ENCODE assay signal across 8 mouse cellular contexts in genomic region chr8:77609621-77610020, GRCm38 (mm10). TPM values are rescaled to one million over a fixed set of nuclear protein-coding genes. Genes with fewer than 3 reads are reported as not detected.
DNase-seq lines count a peak whose midpoint lies in the region; ATAC-seq and TF ChIP-seq lines count a peak whose summit lies in the region.

No protein-coding gene starts in this region.

- H3K79me2 ChIP-seq in liver, adult 2 months (ENCODE audit: control insufficient read depth, insufficient read depth, low read length): no peaks in the 10 kb centered on the region

- no peak for TF ChIP-seq CTCF in liver, adult 2 months (IDR thresholded peaks at IDR 0.05; ENCODE audit: low read depth, low read length)
- TF ChIP-seq CTCF in intestine, postnatal 0 days (IDR thresholded peaks at IDR 0.05; ENCODE audit: low read depth): no peak

- H3K27ac ChIP-seq in liver, adult 2 months (replicated peaks; ENCODE audit: insufficient read depth, low read depth, low read length): no peak overlapping the region
- no peak overlapping the region for H3K27ac ChIP-seq in embryonic facial prominence, embryonic 14.5 days (replicated peaks; ENCODE audit: low read depth, low read length)
- no peak overlapping the region for H3K27ac ChIP-seq in intestine, postnatal 0 days (ENCODE audit: low read depth, low read length)
- H3K27ac ChIP-seq in neural tube, embryonic 14.5 days (ENCODE audit: low read depth, low read length): no peak overlapping the region

- H3K9ac ChIP-seq in liver, adult 2 months (ENCODE audit: low read depth, low read length): no peak overlapping the region
- peak overlapping the region; percentile 70 for H3K9ac ChIP-seq in embryonic facial prominence, embryonic 14.5 days (ENCODE audit: low read depth, low read length)
- H3K9ac ChIP-seq in intestine, postnatal 0 days (ENCODE audit: low read depth, low read length): peak overlapping the region; percentile 58; the same call in 1 of the 2 replicates
- peak overlapping the region; percentile 64 for H3K9ac ChIP-seq in neural tube, embryonic 14.5 days (replicated peaks; ENCODE audit: low read depth, low read length)

- no peaks in the 10 kb centered on the region for H3K27me3 ChIP-seq in liver, adult 2 months (ENCODE audit: control insufficient read depth, insufficient read depth, low read length)
- no peaks in the 10 kb centered on the region for H3K27me3 ChIP-seq in embryonic facial prominence, embryonic 14.5 days (replicated peaks; ENCODE audit: control insufficient read depth, insufficient read depth, low read length)
- no peaks in the 10 kb centered on the region for H3K27me3 ChIP-seq in intestine, postnatal 0 days (replicated peaks; ENCODE audit: control insufficient read depth, insufficient read depth, low read length)
- H3K27me3 ChIP-seq in neural tube, embryonic 14.5 days (ENCODE audit: control insufficient read depth, insufficient read depth, low read length): no peaks in the 10 kb centered on the region

- no peaks in the 10 kb centered on the region for H3K4me1 ChIP-seq in liver, adult 2 months (ENCODE audit: control insufficient read depth, insufficient read depth, low read length)
- peaks cover 8% of the 10 kb centered on the region for H3K4me1 ChIP-seq in embryonic facial prominence, embryonic 14.5 days (ENCODE audit: control insufficient read depth, insufficient read depth, low read length)
- H3K4me1 ChIP-seq in intestine, postnatal 0 days (replicated peaks; ENCODE audit: control insufficient read depth, insufficient read depth, low read length): no peaks in the 10 kb centered on the region; the same call in 1 of the 2 replicates
- H3K4me1 ChIP-seq in neural tube, embryonic 14.5 days (ENCODE audit: control insufficient read depth, insufficient read depth, low read length): peaks cover 13% of the 10 kb centered on the region

- DNase-seq in liver, adult 2 months (ENCODE audit: extremely low read depth, low read depth, low spot score): no peak
- DNase-seq in liver: no peak
- DNase-seq in embryonic facial prominence, embryonic 14.5 days (ENCODE audit: low spot score): no peak
- DNase-seq in ovary, postnatal 10 days (ENCODE audit: low spot score): no peak
- no peak for DNase-seq in kidney, adult 9 months
- DNase-seq in gastrocnemius, postnatal 25 days: no peak

- peaks cover 6% of the 10 kb centered on the region for H3K36me3 ChIP-seq in liver, adult 2 months (ENCODE audit: control insufficient read depth, insufficient read depth, low read length)
- no peaks in the 10 kb centered on the region for H3K36me3 ChIP-seq in embryonic facial prominence, embryonic 14.5 days (ENCODE audit: control insufficient read depth, insufficient read depth, low read length)
- peaks cover 7% of the 10 kb centered on the region; the same call in 1 of the 2 replicates for H3K36me3 ChIP-seq in intestine, postnatal 0 days (ENCODE audit: control insufficient read depth, insufficient read depth)
- peaks cover 3% of the 10 kb centered on the region; the same call in 1 of the 2 replicates for H3K36me3 ChIP-seq in neural tube, embryonic 14.5 days (ENCODE audit: control insufficient read depth, insufficient read depth, low read length)

- TF ChIP-seq POLR2A in liver, adult 2 months (IDR thresholded peaks at IDR 0.05; ENCODE audit: extremely low read depth, insufficient read depth, low read length): no peak

- H3K4me2 ChIP-seq in embryonic facial prominence, embryonic 14.5 days (ENCODE audit: low read depth, low read length): peak overlapping the region; percentile 60
- H3K4me2 ChIP-seq in intestine, postnatal 0 days (replicated peaks; ENCODE audit: low read depth): peak overlapping the region; percentile 88
- H3K4me2 ChIP-seq in neural tube, embryonic 14.5 days (ENCODE audit: low read depth, low read length): peak overlapping the region; percentile 87

- WGBS in liver, adult 2 months: 21% methylated on average over 7 of the region's 7 CpGs
- 8% methylated on average over 7 of the region's 7 CpGs for WGBS in embryonic facial prominence, embryonic 14.5 days
- WGBS in intestine, postnatal 0 days: 13% methylated on average over 7 of the region's 7 CpGs
- 9% methylated on average over 7 of the region's 7 CpGs for WGBS in neural tube, embryonic 14.5 days

- 0 out of 2 replicates have a peak, but pooled peaks cover 3% of the 10 kb centered on the region for H3K9me3 ChIP-seq in embryonic facial prominence, embryonic 14.5 days (ENCODE audit: control insufficient read depth, low read length)
- no peaks in the 10 kb centered on the region for H3K9me3 ChIP-seq in intestine, postnatal 0 days (ENCODE audit: control insufficient read depth)
- no peaks in the 10 kb centered on the region for H3K9me3 ChIP-seq in neural tube, embryonic 14.5 days (ENCODE audit: control insufficient read depth, low read length)

- H3K4me3 ChIP-seq in liver, adult 2 months (ENCODE audit: insufficient read depth, low read depth, low read length): peak overlapping the region; percentile 99; the same call in 1 of the 2 replicates
- H3K4me3 ChIP-seq in embryonic facial prominence, embryonic 14.5 days (ENCODE audit: low read depth, low read length): peak overlapping the region; percentile 74
- H3K4me3 ChIP-seq in intestine, postnatal 0 days (ENCODE audit: low read depth, low read length): peak overlapping the region; percentile 75
- peak overlapping the region; percentile 85 for H3K4me3 ChIP-seq in neural tube, embryonic 14.5 days (ENCODE audit: low read depth, low read length)

- ATAC-seq in embryonic facial prominence, embryonic 14.5 days (ENCODE audit: low read depth): no peak
- ATAC-seq in intestine, postnatal 0 days: no peak
- ATAC-seq in neural tube, embryonic 14.5 days (ENCODE audit: low read depth): no peak

RNA-seq across cellular contexts. Expression of gene Tmem184c, which starts 0.9 kb away (rescaled TPM):
- total RNA-seq in liver, adult 2 months (2014; rRNA removed): 17.2 and 18.3 TPM in 2 replicates
- 4.2 and 4.5 TPM in 2 replicates for polyA plus RNA-seq in liver, adult 2 months (2012; rRNA removed)
- polyA plus RNA-seq in embryonic facial prominence, embryonic 14.5 days (2014; fragmentation: Nextera tagmentation; extraction: Ambion mirVana): 33.2 and 35.2 TPM in 2 replicates
- 12.0 and 12.4 TPM in 2 replicates for polyA plus RNA-seq in intestine, postnatal 0 days (2015; fragmentation: Nextera tagmentation; extraction: Ambion mirVana)
- polyA plus RNA-seq in neural tube, embryonic 14.5 days (2014; fragmentation: Nextera tagmentation; extraction: Ambion mirVana): 81.1 and 82.8 TPM in 2 replicates
- total RNA-seq in gastrocnemius, postnatal 25 days (2021): 1 to 10 TPM; 9.2 to 9.7 TPM
